Mouse (Mus musculus) liver (tissue): Measurements from ENCODE around the gene Kcnd3.
A peak's percentile ranks its signal among the peaks of the same experiment; 100 is the strongest.

ENCODE experiments used
- DNase-seq: peaks from one replicate; pipeline ENCODE4 v3.0.0-alpha.2; 2020; ENCODE audit warnings: mixed read lengths

Kcnd3 gene

DNA sequence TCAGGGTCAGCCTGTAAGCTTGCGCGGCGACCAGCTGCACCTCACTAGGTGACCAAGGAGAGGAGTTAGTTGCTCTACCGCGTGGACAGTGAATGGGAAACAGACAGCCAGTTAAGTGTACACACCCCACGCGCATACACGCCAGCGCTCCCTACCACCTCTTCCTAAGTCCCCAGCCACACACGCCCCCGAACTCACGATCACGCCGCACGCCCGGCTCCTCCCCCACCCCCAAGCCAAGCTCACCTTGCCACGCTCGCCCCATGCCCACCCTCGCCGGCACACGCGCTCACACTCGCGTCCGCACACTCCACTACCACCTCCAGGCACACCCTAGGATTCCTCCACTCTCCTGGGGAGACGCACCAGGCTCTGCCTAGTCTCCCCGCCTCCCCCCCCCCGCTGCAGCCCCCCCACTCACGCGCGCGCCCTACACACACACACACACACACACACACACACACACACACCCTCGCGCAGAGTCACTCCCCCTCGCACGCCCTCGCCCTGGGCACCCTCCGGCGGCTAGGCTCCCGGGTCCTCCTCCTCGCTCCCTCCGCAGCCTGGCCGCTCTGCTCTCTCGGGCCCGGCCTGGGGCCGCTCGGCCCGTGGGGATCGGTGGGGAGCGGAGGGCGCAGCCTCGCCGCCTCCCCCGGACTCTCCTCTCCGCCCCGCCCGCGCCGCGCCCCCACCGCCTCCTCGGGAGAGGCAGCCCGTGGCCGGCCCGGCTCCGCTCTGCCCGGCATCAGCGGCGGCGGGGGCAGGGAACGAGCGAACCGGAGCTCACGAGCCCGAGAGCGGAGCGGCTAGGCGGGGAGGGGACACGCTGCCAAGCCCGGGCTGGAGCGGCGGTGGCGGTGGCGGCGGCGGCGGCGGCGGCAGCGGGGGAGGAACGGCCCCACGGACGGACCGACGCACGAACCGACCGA is at the start of gene Kcnd3:
Gene Kcnd3 (plus strand): TSS at position 704 of the 929 bp plus-strand sequence.
- peak; percentile 18 for DNase-seq

GRCm38 (mm10) chr3:105402676-105403075 is 49.5 kb upstream of the Kcnd3 start:
- peak; percentile 24 for DNase-seq

GRCm38 (mm10) chr3:105403410-105404076 is 48.6 kb upstream of the Kcnd3 start:
- no peak for DNase-seq

- DNase-seq, result peak; percentile 21
These were observed 48.1 kb upstream of the Kcnd3 start for GRCm38 (mm10) chr3:105404077-105404446.

GRCm38 (mm10) chr3:105405516-105405915 is 46.6 kb upstream of the Kcnd3 start:
- DNase-seq, result no peak

DNA sequence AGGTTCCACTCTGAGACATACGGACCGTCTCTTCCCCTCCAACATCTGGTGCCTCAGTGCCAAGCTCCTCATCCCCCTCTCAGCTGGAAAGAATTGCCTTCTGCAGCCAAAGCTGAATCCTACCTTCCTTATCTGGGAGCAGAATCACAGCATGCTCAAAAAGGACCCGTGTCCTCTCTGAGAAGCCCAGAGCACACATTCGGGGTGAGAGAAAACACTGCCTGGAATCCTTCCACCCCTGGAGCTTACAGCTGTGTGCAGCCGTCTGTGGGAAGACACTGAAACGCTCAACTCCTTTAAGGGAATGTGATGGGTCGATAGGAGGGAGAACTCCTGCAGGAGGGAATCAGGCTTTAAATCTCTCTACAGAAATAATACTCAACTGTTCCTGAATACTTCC is 46.1 kb upstream of the Kcnd3 start:
- DNase-seq, result no peak

DNA sequence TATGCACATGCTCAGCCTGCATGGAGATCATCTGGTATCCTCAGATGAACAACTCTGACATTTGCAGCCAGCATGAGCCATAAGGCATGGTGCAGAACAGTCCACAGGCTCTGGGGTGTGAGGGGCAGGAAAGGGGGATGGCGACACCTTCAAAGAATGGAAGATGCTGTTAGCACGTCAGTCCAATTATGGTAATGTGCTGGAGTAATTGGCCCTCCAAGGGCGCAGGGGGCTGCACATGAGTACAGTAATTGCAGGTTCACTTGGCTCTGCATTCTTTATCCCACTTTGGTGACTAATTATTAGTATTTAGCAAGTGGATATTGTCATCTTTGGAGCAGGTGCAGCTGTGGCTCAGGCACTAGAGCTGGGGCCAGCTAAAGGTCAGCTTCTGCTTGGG is 43.9 kb upstream of the Kcnd3 start:
- no peak for DNase-seq

DNA sequence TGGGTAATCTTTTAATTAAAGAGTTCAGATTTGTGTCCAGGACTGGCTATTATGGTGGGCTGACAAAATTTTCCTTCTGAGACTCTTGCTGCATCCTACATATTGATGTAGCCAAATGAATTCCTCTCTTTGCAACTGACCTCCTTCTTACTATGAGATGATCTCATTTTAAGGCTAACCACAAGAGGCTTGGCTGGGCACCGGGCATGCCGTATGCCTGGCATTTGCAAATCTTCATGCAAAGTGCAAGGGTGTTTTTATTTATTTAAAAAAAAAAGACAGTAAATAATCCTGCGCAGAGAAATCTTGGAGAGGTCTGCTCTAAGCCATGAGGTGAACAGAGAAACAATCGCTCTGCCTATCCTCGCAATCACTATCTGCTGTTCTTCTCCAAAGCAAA is 41.3 kb upstream of the Kcnd3 start:
- DNase-seq, result no peak

DNA sequence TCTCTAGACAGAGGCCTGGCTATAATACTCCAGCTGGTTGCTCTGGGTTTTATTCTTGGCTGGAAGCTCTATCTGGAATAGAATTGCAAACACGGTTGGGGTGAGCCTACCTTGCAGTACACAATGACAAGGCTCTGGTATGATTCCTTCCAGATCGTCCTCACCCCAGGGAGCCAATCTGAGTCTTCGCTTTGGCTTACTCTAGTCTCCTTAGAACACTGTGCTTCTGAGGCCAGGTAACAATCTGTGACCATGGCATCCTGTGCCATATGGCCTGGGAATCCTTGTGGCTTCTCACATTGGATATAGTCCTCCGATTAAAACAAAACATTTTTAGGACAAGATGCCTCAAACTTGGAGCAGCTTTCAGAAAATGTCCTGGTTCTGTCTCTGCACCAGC is 40.4 kb upstream of the Kcnd3 start:
- DNase-seq, result no peak

- no peak for DNase-seq
These were observed 39.9 kb upstream of the Kcnd3 start for GRCm38 (mm10) chr3:105412229-105412628.

GRCm38 (mm10) chr3:105412681-105413080 is 39.4 kb upstream of the Kcnd3 start:
- no peak for DNase-seq

GRCm38 (mm10) chr3:105418441-105418840 is 33.7 kb upstream of the Kcnd3 start:
- no peak for DNase-seq

GRCm38 (mm10) chr3:105422391-105422790 is 29.7 kb upstream of the Kcnd3 start:
- no peak for DNase-seq

GRCm38 (mm10) chr3:105423427-105423826 is 28.7 kb upstream of the Kcnd3 start:
- DNase-seq, result no peak

- DNase-seq, result no peak
These were observed 23.5 kb upstream of the Kcnd3 start for GRCm38 (mm10) chr3:105428586-105428985.

DNA sequence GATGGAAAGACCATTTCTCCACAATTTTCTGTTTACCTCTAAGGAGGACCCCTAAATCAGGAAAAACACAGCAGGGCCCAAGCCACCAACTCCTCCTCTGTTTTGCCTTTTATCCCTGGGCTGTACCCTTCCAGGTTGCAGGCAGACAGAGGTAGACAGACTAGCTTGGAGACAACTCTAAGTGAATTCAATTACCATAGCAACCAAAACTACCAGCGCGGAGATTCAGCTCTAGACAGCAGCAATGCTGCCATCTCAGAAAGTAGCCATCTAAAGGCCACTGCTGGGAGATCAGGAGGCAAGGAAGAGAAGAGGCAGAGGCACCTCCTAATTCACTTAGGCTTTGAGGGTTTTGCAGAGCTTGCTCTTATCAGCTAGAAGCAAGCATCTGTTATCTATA is 15.7 kb upstream of the Kcnd3 start:
- no peak for DNase-seq

DNA sequence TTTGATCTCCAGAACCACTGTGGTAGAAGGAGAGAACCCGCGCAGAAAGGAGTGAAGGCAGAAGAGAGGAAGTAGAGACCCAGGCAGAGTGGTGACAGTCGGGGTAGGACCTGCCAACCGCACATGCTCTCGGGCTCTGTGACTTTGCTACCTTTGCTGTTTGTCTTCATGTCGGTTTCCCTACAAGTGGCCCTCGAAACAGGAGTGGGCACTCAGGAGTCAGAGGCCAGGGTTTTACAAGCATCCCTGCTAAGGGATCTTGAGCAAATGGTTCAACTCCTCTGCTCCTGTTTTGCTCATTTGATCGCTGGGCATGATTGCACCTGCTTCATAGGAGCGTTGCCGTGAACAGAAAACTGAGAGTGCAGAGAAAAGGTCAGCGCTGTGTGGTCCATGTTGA is 15.2 kb upstream of the Kcnd3 start:
- DNase-seq, result no peak

GRCm38 (mm10) chr3:105440873-105441495 is 11.1 kb upstream of the Kcnd3 start:
- DNase-seq, result no peak

DNA sequence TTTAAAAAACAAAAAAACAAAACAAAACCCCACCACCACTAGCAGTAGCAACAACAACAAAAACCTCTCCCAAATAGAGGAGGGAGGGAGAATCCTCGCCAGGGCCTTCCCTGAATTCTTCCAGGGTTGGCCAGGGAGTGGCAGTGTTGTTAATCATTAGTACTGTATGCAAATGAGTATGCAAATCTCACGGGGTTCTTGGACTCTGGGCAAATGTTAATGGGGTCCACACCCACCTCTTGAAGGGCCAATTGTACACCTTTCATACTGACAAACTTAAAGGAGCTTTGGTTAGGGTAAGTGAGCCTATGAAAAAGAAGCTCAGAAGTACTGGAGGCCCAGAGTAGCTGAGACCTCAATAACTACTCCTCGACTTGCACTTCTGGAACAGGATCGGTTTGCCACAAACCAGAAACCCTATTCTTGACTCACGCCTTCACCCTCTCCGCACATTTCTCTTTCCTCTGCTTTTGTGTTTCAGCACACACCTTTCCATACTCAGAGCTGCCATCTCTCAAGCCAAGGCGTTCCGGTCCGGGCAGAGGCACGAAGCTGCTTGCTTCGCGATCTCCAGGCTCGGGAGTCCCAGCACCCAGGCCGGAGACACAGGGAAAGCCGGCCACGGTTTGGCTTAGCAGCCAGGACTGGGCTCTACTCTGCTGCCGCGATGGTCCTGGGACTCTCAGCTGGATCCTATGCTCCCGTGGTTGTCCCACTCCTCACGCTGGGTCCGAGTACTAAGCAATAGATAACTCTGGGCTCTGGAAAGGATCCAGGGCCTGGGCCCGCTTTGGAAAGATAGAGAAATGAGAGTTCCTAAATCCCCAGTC is 1.3 kb upstream of the Kcnd3 start:
- DNase-seq, result no peak

- DNase-seq, result peak; percentile 6
These were observed 555 bp downstream of the Kcnd3 start for GRCm38 (mm10) chr3:105452556-105453213.

DNA sequence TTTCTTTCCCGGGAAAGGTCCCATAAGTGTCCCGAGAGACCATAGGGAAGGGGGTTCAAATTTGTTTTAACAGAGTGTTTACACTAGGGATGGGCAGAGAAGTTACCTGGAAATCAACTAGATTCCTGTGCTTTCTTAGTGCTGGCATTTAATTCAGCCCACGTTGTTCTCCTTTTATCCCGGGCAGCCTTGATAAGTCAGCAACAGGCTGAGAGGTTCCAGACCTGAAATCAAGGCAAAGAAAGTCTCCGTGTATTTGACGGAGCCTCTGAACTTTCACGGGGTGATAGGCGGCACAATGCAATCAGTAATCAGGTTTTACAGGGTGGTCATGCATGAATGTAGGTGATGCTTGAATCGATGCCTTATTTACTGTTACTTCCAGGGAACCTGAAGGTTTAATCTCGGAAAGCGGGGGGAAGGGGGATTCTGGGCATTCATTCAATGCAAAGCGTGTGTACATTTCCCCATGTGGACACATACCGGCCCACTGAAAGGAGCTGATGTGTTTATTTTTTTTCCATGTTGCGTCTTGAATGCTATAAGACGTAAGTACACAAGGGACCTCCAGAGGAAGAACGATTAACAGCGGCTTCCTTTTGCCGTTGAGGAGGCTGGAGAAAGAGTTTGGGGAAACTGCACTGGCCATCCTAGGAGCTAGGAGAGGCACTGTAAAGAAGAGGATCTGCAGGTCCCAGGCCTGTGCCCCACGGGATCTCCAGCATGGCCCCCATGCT is 1.3 kb downstream of the Kcnd3 start:
- DNase-seq, result no peak

GRCm38 (mm10) chr3:105457657-105458056 is 5.5 kb downstream of the Kcnd3 start:
- DNase-seq, result no peak
